Mouse (Mus musculus) intestine, postnatal 0 days (tissue): Measurements from ENCODE around the gene Zfp109. TPM values are rescaled to one million over a fixed set of nuclear protein-coding genes. Genes with fewer than 3 reads are reported as not detected.
A peak's percentile ranks its signal among the peaks of the same experiment; 100 is the strongest.

ENCODE experiments used
- ATAC-seq: fragments of 200-750 bp; cut with Nextera tagmentation; 2 replicates; pipeline ENCODE4 v1.8.0; 2017; ENCODE audit warnings: mild to moderate bottlenecking, moderate TSS enrichment, moderate library complexity
- H3K27ac ChIP-seq: fragments of 300-500 bp; sonication (generic); 2 replicates; pipeline ENCODE4 v1.5.1; 2014; ENCODE audit warnings: mild to moderate bottlenecking, low read depth, low read length, moderate library complexity
- H3K27me3 ChIP-seq: fragments of 300-500 bp; sonication (generic); replicated peaks from 2 replicates; pipeline ENCODE4 v1.6.1; 2014; ENCODE audit warnings: low read length, mixed read lengths; ENCODE audit not compliant: control insufficient read depth, insufficient read depth
- H3K36me3 ChIP-seq: fragments of 300-500 bp; sonication (generic); 2 replicates; pipeline ENCODE4 v1.6.1; 2014; ENCODE audit warnings: mild to moderate bottlenecking, moderate library complexity; ENCODE audit not compliant: control insufficient read depth, insufficient read depth
- H3K4me1 ChIP-seq: fragments of 300-500 bp; sonication (generic); replicated peaks from 2 replicates; pipeline ENCODE4 v1.6.1; 2014; ENCODE audit warnings: antibody characterized with exemption, low read length, mixed read lengths; ENCODE audit not compliant: control insufficient read depth, insufficient read depth
- H3K4me2 ChIP-seq: fragments of 300-500 bp; sonication (generic); replicated peaks from 2 replicates; pipeline ENCODE4 v1.6.1; 2014; ENCODE audit warnings: low read depth, mild to moderate bottlenecking, moderate library complexity
- H3K4me3 ChIP-seq: fragments of 300-500 bp; sonication (generic); 2 replicates; pipeline ENCODE4 v1.5.1; 2014; ENCODE audit warnings: low read depth, low read length
- H3K9ac ChIP-seq: fragments of 300-500 bp; sonication (generic); 2 replicates; pipeline ENCODE4 v1.6.1; 2014; ENCODE audit warnings: mild to moderate bottlenecking, low read depth, low read length
- H3K9me3 ChIP-seq: fragments of 300-500 bp; sonication (generic); 2 replicates; pipeline ENCODE4 v1.6.1; 2016; ENCODE audit warnings: mixed run types; ENCODE audit not compliant: control insufficient read depth
- CTCF ChIP-seq: sonication (generic); IDR thresholded peaks from 2 replicates; pipeline ENCODE4 v1.5.1; 2016; ENCODE audit warnings: low read depth, mild to moderate bottlenecking, control low read depth, antibody characterized with exemption, moderate library complexity
- WGBS: fragments of 180-500 bp; shearing (Covaris S2); extraction: QIAGEN DNeasy Blood & Tissue Kit; methylation state at CpG from one replicate; pipeline ENCODE4 v1.1.7; 2014; 5-methylcytosine and 5-hydroxymethylcytosine counted together
- polyA plus RNA-seq: library from polyadenylated mRNA; unstranded; fragments of >200 nt; fragmentation: Nextera tagmentation; extraction: Ambion mirVana; gene quantifications from 2 replicates; pipeline ENCODE4 v1.2.1, GENCODE M21; 2015

Gene Zfp109
- polyA plus RNA-seq, 1 experiment from 2014 or later, result 0.73 TPM

- no peak overlapping the region for H3K4me2 ChIP-seq
- peaks cover 4% of the 10 kb centered on the region; the same call in 1 of the 2 replicates for H3K36me3 ChIP-seq
- 75% methylated on average over 2 of the region's 2 CpGs for WGBS
- no peaks in the 10 kb centered on the region for H3K27me3 ChIP-seq
- no peak for ATAC-seq
- no peaks in the 10 kb centered on the region for H3K4me1 ChIP-seq
- no peak overlapping the region for H3K4me3 ChIP-seq
- no peak for TF ChIP-seq CTCF
- H3K9me3 ChIP-seq, result no peaks in the 10 kb centered on the region
- no peak overlapping the region for H3K27ac ChIP-seq
- H3K9ac ChIP-seq, result no peak overlapping the region
Measured at GRCm38 (mm10) chr7:24210296-24210695, 27.1 kb downstream of the Zfp109 start.

- H3K27me3 ChIP-seq, result no peaks in the 10 kb centered on the region
- peak overlapping the region; percentile 71 for H3K4me2 ChIP-seq
- H3K4me3 ChIP-seq, result peak overlapping the region; percentile 58
- H3K27ac ChIP-seq, result no peak overlapping the region
- WGBS, result 54% methylated on average over 7 of the region's 7 CpGs
- no peaks in the 10 kb centered on the region for H3K4me1 ChIP-seq
- H3K9ac ChIP-seq, result no peak overlapping the region; the same call in 1 of the 2 replicates
- H3K36me3 ChIP-seq, result peaks cover 10% of the 10 kb centered on the region; the same call in 1 of the 2 replicates
- no peak for TF ChIP-seq CTCF
- no peaks in the 10 kb centered on the region for H3K9me3 ChIP-seq
- ATAC-seq, result peak; percentile 46; the same call in 1 of the 2 replicates
Measured at GRCm38 (mm10) chr7:24208282-24208886, 29.0 kb downstream of the Zfp109 start.

- peak; percentile 85 for ATAC-seq
Measured at GRCm38 (mm10) chr7:24207488-24208261, 29.7 kb downstream of the Zfp109 start.

GRCm38 (mm10) chr7:24196961-24197360, 40.4 kb downstream of the Zfp109 start:
- TF ChIP-seq CTCF, result no peak
- Histone ChIP-seq H3K27me3 (no peaks in the 10 kb centered on the region), H3K4me2 (no peak overlapping the region), H3K4me1 (no peaks in the 10 kb centered on the region), H3K27ac (no peak overlapping the region), H3K4me3 (no peak overlapping the region), H3K9ac (no peak overlapping the region), H3K9me3 (peaks cover 18% of the 10 kb centered on the region), H3K36me3 (peaks cover 51% of the 10 kb centered on the region)
- 97% methylated on average over 4 of the region's 4 CpGs for WGBS
- ATAC-seq, result no peak

More at GRCm38 (mm10) chr7:24207488-24208261, 29.7 kb downstream of the Zfp109 start:
- peak overlapping the region; percentile 71 for H3K4me2 ChIP-seq
- WGBS, result 14% methylated on average over 24 of the region's 24 CpGs
- peak overlapping the region; percentile 74 for H3K9ac ChIP-seq
- peak overlapping the region; percentile 58 for H3K4me3 ChIP-seq
- H3K9me3 ChIP-seq, result no peaks in the 10 kb centered on the region
- no peaks in the 10 kb centered on the region for H3K27me3 ChIP-seq
- no peaks in the 10 kb centered on the region for H3K4me1 ChIP-seq
- 0 out of 2 replicates have a peak, but pooled peaks have one; percentile 3 for TF ChIP-seq CTCF
- H3K36me3 ChIP-seq, result peaks cover 15% of the 10 kb centered on the region; the same call in 1 of the 2 replicates
- H3K27ac ChIP-seq, result peak overlapping the region; percentile 81

- H3K36me3 ChIP-seq, result peaks cover 21% of the 10 kb centered on the region
- ATAC-seq, result peak; percentile 87
Measured at GRCm38 (mm10) chr7:24193157-24193556, 44.2 kb downstream of the Zfp109 start.

GRCm38 (mm10) chr7:24191361-24191760, 46.0 kb downstream of the Zfp109 start:
- no peak overlapping the region for H3K9ac ChIP-seq
- H3K4me1 ChIP-seq, result no peaks in the 10 kb centered on the region
- 0 out of 2 replicates have a peak, but pooled peaks cover 8% of the 10 kb centered on the region for H3K36me3 ChIP-seq
- no peak for TF ChIP-seq CTCF
- peaks cover 9% of the 10 kb centered on the region; the same call in 1 of the 2 replicates for H3K9me3 ChIP-seq
- H3K27me3 ChIP-seq, result no peaks in the 10 kb centered on the region; the same call in 1 of the 2 replicates
- no peak overlapping the region for H3K4me2 ChIP-seq
- no peak overlapping the region for H3K4me3 ChIP-seq
- 48% methylated on average over 2 of the region's 2 CpGs for WGBS
- ATAC-seq, result no peak
- no peak overlapping the region for H3K27ac ChIP-seq

More at GRCm38 (mm10) chr7:24193157-24193556, 44.2 kb downstream of the Zfp109 start:
- 28% methylated on average over 3 of the region's 3 CpGs for WGBS
- Histone ChIP-seq H3K4me2 (no peak overlapping the region), H3K4me3 (no peak overlapping the region), H3K27ac (no peak overlapping the region), H3K4me1 (no peaks in the 10 kb centered on the region), H3K9me3 (peaks cover 11% of the 10 kb centered on the region), H3K9ac (no peak overlapping the region), H3K27me3 (no peaks in the 10 kb centered on the region; the same call in 1 of the 2 replicates)
- no peak for TF ChIP-seq CTCF
